In the genomic region with DNA sequence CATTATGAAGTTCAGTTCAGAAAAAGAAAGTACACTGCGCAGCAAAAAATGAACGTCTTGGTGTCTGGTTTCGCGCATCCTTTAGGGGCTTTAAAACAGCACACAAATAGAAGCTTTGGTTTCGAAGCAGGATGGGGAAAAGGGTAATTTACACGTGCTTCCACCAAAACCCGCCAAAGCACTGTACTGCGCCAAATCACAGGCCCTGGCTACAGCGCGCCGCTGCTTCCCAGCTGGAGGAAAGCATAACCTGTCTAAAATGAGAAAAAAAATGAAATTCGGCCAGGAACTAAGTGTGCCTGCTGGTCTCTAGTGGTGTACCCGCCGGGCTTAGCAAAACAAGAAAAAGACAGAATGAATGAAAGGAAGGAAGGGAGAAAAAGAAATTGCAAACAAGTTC, we compare ENCODE assay signal across 9 mouse cellular contexts. TPM values are rescaled to one million over a fixed set of nuclear protein-coding genes. Genes with fewer than 3 reads are reported as not detected.
DNase-seq lines count a peak whose midpoint lies in the region; ATAC-seq and TF ChIP-seq lines count a peak whose summit lies in the region.
"Had no signal": no experiment of that assay in that cellular context is flagged by ENCODE, and none has a peak within 500 bp of the region (broad histone marks: within the 10 kb centered on the region; RNA-seq: fewer than 3 reads in every experiment).

No protein-coding gene starts in this region.

- no peak for ATAC-seq in embryonic facial prominence, embryonic 12.5 days (ENCODE audit: insufficient number of reproducible peaks, insufficient read depth, low FRiP score, low TSS enrichment)
- no peak for ATAC-seq in heart, postnatal 0 days (ENCODE audit: insufficient read depth, low read depth)
- no peak for ATAC-seq in lung, postnatal 0 days

- H3K4me3 ChIP-seq in embryonic facial prominence, embryonic 12.5 days: peak overlapping the region; percentile 45
- peak overlapping the region; percentile 95 for H3K4me3 ChIP-seq in heart, postnatal 0 days (ENCODE audit: low read depth, low read length)
- peak overlapping the region; percentile 81 for H3K4me3 ChIP-seq in lung, postnatal 0 days (ENCODE audit: low read depth, low read length)

- H3K9me3 ChIP-seq in embryonic facial prominence, embryonic 12.5 days: no peaks in the 10 kb centered on the region
- H3K9me3 ChIP-seq in heart, postnatal 0 days (replicated peaks; ENCODE audit: control insufficient read depth, low read length): no peaks in the 10 kb centered on the region
- H3K9me3 ChIP-seq in lung, postnatal 0 days (ENCODE audit: low read length): no peaks in the 10 kb centered on the region

- DNase-seq in adrenal gland, adult (ENCODE audit: inconsistent age in 2 of 2, low spot score in 1 of 2): peak; percentile 57 to 87
- no peak for DNase-seq in adrenal gland, postnatal 4 days (ENCODE audit: low spot score in 2 of 2)
- peak; percentile 51 for DNase-seq in R1 (ENCODE audit: low read depth, low spot score)
- peak; percentile 29 for DNase-seq in heart, postnatal 0 days (ENCODE audit: low spot score)
- DNase-seq in layer of hippocampus, adult 9-11 months: peak; percentile 33
- DNase-seq in lung, postnatal 0 days (ENCODE audit: low spot score): peak; percentile 18
- DNase-seq in spleen, adult 18-20 months: peak; percentile 20 to 43

- peaks cover 13% of the 10 kb centered on the region for H3K4me1 ChIP-seq in embryonic facial prominence, embryonic 12.5 days
- H3K4me1 ChIP-seq in heart, postnatal 0 days (ENCODE audit: control insufficient read depth, insufficient read depth): peaks cover 12% of the 10 kb centered on the region
- H3K4me1 ChIP-seq in lung, postnatal 0 days (ENCODE audit: insufficient read depth, low read depth, low read length): peaks cover 9% of the 10 kb centered on the region; the same call in 1 of the 2 replicates

- TF ChIP-seq EP300 in heart, postnatal 0 days (IDR thresholded peaks at IDR 0.05; ENCODE audit: low read depth): no peak
- TF ChIP-seq EP300 in lung, postnatal 0 days (IDR thresholded peaks at IDR 0.05): no peak

- peak overlapping the region; percentile 61 for H3K27ac ChIP-seq in embryonic facial prominence, embryonic 12.5 days
- peak overlapping the region; percentile 47; the same call in 1 of the 2 replicates for H3K27ac ChIP-seq in heart, postnatal 0 days (ENCODE audit: low read depth)
- no peak overlapping the region for H3K27ac ChIP-seq in lung, postnatal 0 days (ENCODE audit: low read length)

- peak overlapping the region; percentile 90 for H3K4me2 ChIP-seq in embryonic facial prominence, embryonic 12.5 days (replicated peaks)
- H3K4me2 ChIP-seq in heart, postnatal 0 days (ENCODE audit: low read depth, low read length): peak overlapping the region; percentile 75
- peak overlapping the region; percentile 58 for H3K4me2 ChIP-seq in lung, postnatal 0 days (replicated peaks; ENCODE audit: low read depth, low read length)

- no peaks in the 10 kb centered on the region for H3K27me3 ChIP-seq in embryonic facial prominence, embryonic 12.5 days
- H3K27me3 ChIP-seq in heart, postnatal 0 days (ENCODE audit: control insufficient read depth, insufficient read depth, low read length): no peaks in the 10 kb centered on the region
- H3K27me3 ChIP-seq in lung, postnatal 0 days (replicated peaks; ENCODE audit: insufficient read depth, low read length): no peaks in the 10 kb centered on the region

- peak overlapping the region; percentile 19 for H3K9ac ChIP-seq in embryonic facial prominence, embryonic 12.5 days
- peak overlapping the region; percentile 51 for H3K9ac ChIP-seq in heart, postnatal 0 days (replicated peaks; ENCODE audit: low read depth, low read length)
- no peak overlapping the region for H3K9ac ChIP-seq in lung, postnatal 0 days (replicated peaks; ENCODE audit: low read depth)

- H3K36me3 ChIP-seq in embryonic facial prominence, embryonic 12.5 days: peaks cover 8% of the 10 kb centered on the region
- H3K36me3 ChIP-seq in heart, postnatal 0 days (replicated peaks; ENCODE audit: control insufficient read depth, insufficient read depth, low read length): peaks cover 17% of the 10 kb centered on the region
- H3K36me3 ChIP-seq in lung, postnatal 0 days (ENCODE audit: insufficient read depth, low read length): 0 out of 2 replicates have a peak, but pooled peaks cover under 1% of the 10 kb centered on the region

- WGBS in embryonic facial prominence, embryonic 12.5 days: under 1% methylated on average over 14 of the region's 14 CpGs
- 2% methylated on average over 14 of the region's 14 CpGs for WGBS in heart, postnatal 0 days
- WGBS in lung, postnatal 0 days: under 1% methylated on average over 14 of the region's 14 CpGs

- no peak for TF ChIP-seq CTCF in heart, postnatal 0 days (IDR thresholded peaks at IDR 0.05; ENCODE audit: low read depth)
- TF ChIP-seq CTCF in lung, postnatal 0 days (IDR thresholded peaks at IDR 0.05): no peak

RNA-seq across cellular contexts. Expression of a gene that starts 1.0 kb away (rescaled TPM):
- total RNA-seq in adrenal gland, postnatal 4 days (2021): not detected
- polyA plus RNA-seq in embryonic facial prominence, embryonic 12.5 days (2016; fragmentation: Nextera tagmentation; extraction: Ambion mirVana): 0.11 TPM in 1 of 2 replicates, not detected in the other
- total RNA-seq in heart, postnatal 0 days (2014; rRNA removed; ENCODE audit: low replicate concordance): not detected in 2 replicates
- not detected in 2 replicates for polyA plus RNA-seq in heart, postnatal 0 days (2015; fragmentation: Nextera tagmentation; extraction: Ambion mirVana)
- not detected in 2 replicates for polyA plus RNA-seq in lung, postnatal 0 days (2015; fragmentation: Nextera tagmentation; extraction: Ambion mirVana)

RNA-seq across cellular contexts. Expression of a gene that starts 1.1 kb away (rescaled TPM):
- 10 to 100 TPM; 30.0 to 42.3 TPM for total RNA-seq in adrenal gland, postnatal 4 days (2021)
- 35.9 and 37.5 TPM in 2 replicates for polyA plus RNA-seq in embryonic facial prominence, embryonic 12.5 days (2016; fragmentation: Nextera tagmentation; extraction: Ambion mirVana)
- 14.9 and 18.3 TPM in 2 replicates for total RNA-seq in heart, postnatal 0 days (2014; rRNA removed; ENCODE audit: low replicate concordance)
- 15.1 and 17.2 TPM in 2 replicates for polyA plus RNA-seq in heart, postnatal 0 days (2015; fragmentation: Nextera tagmentation; extraction: Ambion mirVana)
- 17.0 and 19.9 TPM in 2 replicates for polyA plus RNA-seq in lung, postnatal 0 days (2015; fragmentation: Nextera tagmentation; extraction: Ambion mirVana)

RNA-seq across cellular contexts. Expression of a gene that starts 43.6 kb away (rescaled TPM):
- total RNA-seq in adrenal gland, postnatal 4 days (2021): not detected
- polyA plus RNA-seq in embryonic facial prominence, embryonic 12.5 days (2016; fragmentation: Nextera tagmentation; extraction: Ambion mirVana): not detected in 2 replicates
- not detected in 2 replicates for total RNA-seq in heart, postnatal 0 days (2014; rRNA removed; ENCODE audit: low replicate concordance)
- polyA plus RNA-seq in heart, postnatal 0 days (2015; fragmentation: Nextera tagmentation; extraction: Ambion mirVana): not detected in 2 replicates
- not detected in 2 replicates for polyA plus RNA-seq in lung, postnatal 0 days (2015; fragmentation: Nextera tagmentation; extraction: Ambion mirVana)
- total RNA-seq: layer of hippocampus, adult 8-10 months had no signal

RNA-seq across cellular contexts. Expression of a gene that starts 47.0 kb away (rescaled TPM):
- total RNA-seq in adrenal gland, postnatal 4 days (2021): under 1 TPM; 0.42 to 0.70 TPM
- polyA plus RNA-seq in embryonic facial prominence, embryonic 12.5 days (2016; fragmentation: Nextera tagmentation; extraction: Ambion mirVana): 1.4 and 2.0 TPM in 2 replicates
- not detected in 2 replicates for total RNA-seq in heart, postnatal 0 days (2014; rRNA removed; ENCODE audit: low replicate concordance)
- 0.18 and 0.45 TPM in 2 replicates for polyA plus RNA-seq in heart, postnatal 0 days (2015; fragmentation: Nextera tagmentation; extraction: Ambion mirVana)
- 7.9 and 9.6 TPM in 2 replicates for polyA plus RNA-seq in lung, postnatal 0 days (2015; fragmentation: Nextera tagmentation; extraction: Ambion mirVana)

RNA-seq across cellular contexts. Expression of a gene that starts 52.9 kb away (rescaled TPM):
- total RNA-seq in adrenal gland, postnatal 4 days (2021): 10 to 100 TPM; 14.7 to 41.9 TPM
- polyA plus RNA-seq in embryonic facial prominence, embryonic 12.5 days (2016; fragmentation: Nextera tagmentation; extraction: Ambion mirVana): 37.4 and 39.6 TPM in 2 replicates
- total RNA-seq in heart, postnatal 0 days (2014; rRNA removed; ENCODE audit: low replicate concordance): 18.9 and 29.6 TPM in 2 replicates
- 8.4 and 8.5 TPM in 2 replicates for polyA plus RNA-seq in heart, postnatal 0 days (2015; fragmentation: Nextera tagmentation; extraction: Ambion mirVana)
- polyA plus RNA-seq in lung, postnatal 0 days (2015; fragmentation: Nextera tagmentation; extraction: Ambion mirVana): 22.4 and 29.5 TPM in 2 replicates

Comparison
In these comparisons a context has a peak if more than half of its experiments do, and no peak if none do; other contexts are left out.
1. DNase-seq: peak in adrenal gland, adult (2 of 2), R1 (single experiment), heart, postnatal 0 days (single experiment), layer of hippocampus, adult 9-11 months (single experiment), lung, postnatal 0 days (single experiment) and spleen, adult 18-20 months (2 of 2); none in adrenal gland, postnatal 4 days (0 of 2).
2. H3K4me3 ChIP-seq: peak in every context shown above with its lines; median percentile 95 in heart, postnatal 0 days; 81 in lung, postnatal 0 days; 45 in embryonic facial prominence, embryonic 12.5 days.
3. Peak in every context shown above with its lines, with median percentiles within 50 percentile points of each other: H3K4me2 ChIP-seq.